Mouse (Mus musculus) left cerebral cortex, postnatal 10 days (tissue): ENCODE data around the gene Ube2n. TPM values are rescaled to one million over a fixed set of nuclear protein-coding genes. Genes with fewer than 3 reads are reported as not detected.

Source experiments
- DNase-seq, 2 experiments: peaks; one replicate each; pipeline ENCODE4 v3.0.0; 2021 to 2022; ENCODE audit warnings: low spot score in 2 of 2, mixed read lengths in 1 of 2; ENCODE audit errors: extremely low spot score in 1 of 2
- intact Hi-C: fragments of 180-260 bp; cut with DNase I; formaldehyde crosslinking; loops from one replicate; pipeline ENCODE4 v1.15.1; 2025
- microRNA-seq: library from miRNA; unstranded; fragments of <30 nt; microRNA quantifications from one replicate; pipeline ENCODE4 v1.2.0, GENCODE M21; 2022
- total RNA-seq, 2 experiments: library from RNA; stranded (reverse); gene quantifications; 2 replicates each; pipeline ENCODE4 v1.2.3; 2021

The Ube2n gene
- total RNA-seq, 2 experiments from 2014 or later, result 232 to 236 TPM

GRCm38 (mm10) chr10:95574994-95575393 is 60.0 kb downstream of the Ube2n start:
- no peak for DNase-seq
- intact Hi-C loops, result no loop called here

- intact Hi-C loops, result no loop called here
- no peak for DNase-seq
Observed at GRCm38 (mm10) chr10:95575839-95576380, 61.0 kb downstream of the Ube2n start.

GRCm38 (mm10) chr10:95576876-95577566 is 62.1 kb downstream of the Ube2n start:
- DNase-seq, result no peak
- intact Hi-C loops, result no loop called here

- intact Hi-C loops, result no loop called here
- DNase-seq, result no peak
Observed at GRCm38 (mm10) chr10:95577567-95577950, 62.6 kb downstream of the Ube2n start.

- intact Hi-C loops, result no loop called here
- DNase-seq, result no peak
Observed at GRCm38 (mm10) chr10:95585554-95585953, 70.6 kb downstream of the Ube2n start.

GRCm38 (mm10) chr10:95587509-95588220 is 72.7 kb downstream of the Ube2n start:
- intact Hi-C loops, result no loop called here
- no peak for DNase-seq

GRCm38 (mm10) chr10:95589196-95589595 is 74.3 kb downstream of the Ube2n start:
- DNase-seq, result no peak
- intact Hi-C loops, result no loop called here

GRCm38 (mm10) chr10:95590196-95590595 is 75.3 kb downstream of the Ube2n start:
- DNase-seq, result no peak
- intact Hi-C loops, result no loop called here

- intact Hi-C loops, result no loop called here
- no peak for DNase-seq
Observed at GRCm38 (mm10) chr10:95591257-95591656, 76.3 kb downstream of the Ube2n start.

- no peak for DNase-seq
- intact Hi-C loops, result no loop called here
Observed at GRCm38 (mm10) chr10:95594414-95594813, 79.5 kb downstream of the Ube2n start.

Small RNAs within 50 kb of the gene (microRNA-seq; reads per million reads assigned to microRNA genes)
- gene Mir3058, result 10.1 reads per million, percentile 30 among the genes with 10 or more reads in this experiment

Other genes starting within 250 kb of the Ube2n start
- gene Cradd, start 191.0 kb upstream of the Ube2n start, total RNA-seq, result 1 to 10 TPM; 7.1 to 7.8 TPM
- 10 to 100 TPM; 55.9 to 61.8 TPM for gene Socs2, start 98.0 kb upstream of the Ube2n start, total RNA-seq
- gene Mrpl42, start 13.2 kb upstream of the Ube2n start, total RNA-seq, result 10 to 100 TPM; 79.0 to 82.0 TPM
- 100 to 1,000 TPM; 207 to 231 TPM for gene Nudt4, start 49.0 kb downstream of the Ube2n start, total RNA-seq
- gene Anapc15-ps, start 158.3 kb downstream of the Ube2n start, total RNA-seq, result not detected